Mouse (Mus musculus): Measurements from ENCODE around the gene Pim1.

GRCm38 (mm10) chr17:29476461-29476860, 14.1 kb upstream of the Pim1 start:
- TF ChIP-seq CTCF (IDR thresholded peaks at IDR 0.05; ENCODE audit: low read depth, low read length) (no peak), POLR2A (IDR thresholded peaks at IDR 0.05; ENCODE audit: insufficient read depth, low read length) (no peak), EP300 (IDR thresholded peaks at IDR 0.05; ENCODE audit: insufficient read depth, low read depth, low read length) (no peak)
